Comparison of ENCODE assay signal across 1 mouse cellular context in the genomic region with DNA sequence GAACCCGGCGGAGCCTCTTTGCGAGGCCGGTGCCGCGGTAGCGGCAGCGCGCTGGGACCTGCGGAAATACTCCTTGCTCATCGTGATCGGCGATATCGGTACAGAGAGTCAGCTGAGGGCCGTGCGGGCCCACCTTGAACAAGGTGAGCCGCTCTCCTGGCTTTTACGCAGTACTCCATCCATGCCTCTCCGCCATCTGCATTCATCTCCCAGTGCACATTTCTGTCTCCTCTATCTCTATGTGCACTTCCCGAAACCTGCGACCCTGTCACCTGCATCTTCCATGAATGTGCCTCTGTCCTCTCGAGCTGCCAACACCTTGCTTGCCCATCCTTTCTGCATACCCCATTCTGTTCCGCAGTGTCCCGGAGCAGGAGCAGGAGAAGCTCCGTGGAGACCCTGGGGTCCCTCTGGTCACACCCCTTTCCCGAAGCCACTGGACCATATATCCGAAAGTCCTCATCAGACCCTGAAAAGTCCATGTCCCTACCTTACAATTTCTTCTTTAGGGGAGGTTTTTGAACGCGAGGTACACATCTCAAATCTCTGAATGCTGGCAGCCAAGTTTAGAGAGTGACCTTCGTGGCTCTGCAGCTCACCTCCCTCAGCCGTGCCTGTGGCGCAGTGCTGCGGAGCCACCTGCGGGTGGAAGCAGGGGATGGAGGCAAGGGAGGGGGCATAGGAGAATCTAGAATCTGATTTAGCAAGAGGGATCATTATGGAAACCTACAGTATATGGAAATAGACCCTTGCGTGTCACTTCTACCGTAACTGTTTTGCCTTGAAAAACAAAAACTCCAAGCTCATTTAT.
TF ChIP-seq lines count a peak whose summit lies in the region.

No protein-coding gene starts in this region.

TF ChIP-seq in MEL, 35 proteins besides CTCF, POLR2A, EP300 and RAD21:
- TF ChIP-seq UBTF (IDR thresholded peaks at IDR 0.05; ENCODE audit: borderline replicate concordance, insufficient read depth, low read depth, low read length) (no peak), SIN3A (IDR thresholded peaks at IDR 0.05; ENCODE audit: low read length) (0 out of 2 replicates have a peak, but pooled peaks have one; percentile 10)
